ENCODE assay signal across 8 mouse cellular contexts in the genomic region with DNA sequence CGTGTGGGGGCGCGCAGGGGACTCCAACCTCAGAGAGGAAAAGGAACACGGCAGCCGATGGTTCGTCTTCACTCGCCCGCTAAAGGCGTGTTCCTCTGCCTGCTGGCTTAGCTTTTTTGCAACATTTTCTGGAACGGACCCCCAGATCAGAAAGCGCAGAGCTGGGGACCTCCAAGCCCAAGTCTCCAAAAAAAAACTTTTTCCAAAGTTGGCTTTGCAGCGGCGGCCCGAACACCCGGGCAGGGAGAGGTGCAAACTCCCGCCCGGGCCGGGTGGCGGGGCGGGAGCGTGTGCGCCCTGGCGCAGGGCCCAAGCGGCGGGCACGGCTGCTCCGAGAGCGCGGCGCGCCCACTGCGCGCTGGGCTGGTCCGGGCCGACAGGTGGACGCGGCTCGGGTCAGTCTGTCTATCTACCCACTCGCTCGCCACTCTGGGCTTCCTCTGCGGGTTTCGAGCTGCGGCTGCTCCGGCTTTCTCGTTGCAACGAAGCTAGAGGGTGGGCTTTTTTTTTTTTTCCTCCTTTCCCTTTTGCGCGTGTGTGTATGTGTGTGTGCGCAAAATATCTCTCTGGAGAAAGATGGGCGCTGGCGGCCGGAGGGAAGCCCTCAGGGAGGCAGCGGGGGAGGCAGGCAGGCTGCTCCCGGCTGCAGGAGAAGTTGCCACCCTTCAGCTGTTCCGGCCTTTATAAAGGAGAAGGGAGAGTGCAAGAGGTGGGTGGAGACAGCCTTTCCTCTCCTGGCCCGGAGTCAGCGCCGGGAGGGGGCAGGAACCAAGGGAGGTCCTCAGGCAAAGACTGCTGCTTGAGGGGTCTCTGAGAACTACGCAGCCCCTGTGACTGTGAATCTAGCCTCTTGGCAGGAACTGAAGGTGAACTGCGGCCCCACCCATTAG. TPM values are rescaled to one million over a fixed set of nuclear protein-coding genes. Genes with fewer than 3 reads are reported as not detected.
DNase-seq lines count a peak whose midpoint lies in the region; ATAC-seq and TF ChIP-seq lines count a peak whose summit lies in the region.

Gene Pdgfb (minus strand): TSS at position 657 of the 890 bp plus-strand sequence.

- no peak within 1 kb of the TSS for H3K27ac ChIP-seq in embryonic facial prominence, embryonic 13.5 days
- peak within 1 kb of the TSS; percentile 83; the same call in 1 of the 2 replicates for H3K27ac ChIP-seq in midbrain, postnatal 0 days (ENCODE audit: low read depth, low read length)

- peaks cover 37% of the 10 kb centered on the region for H3K4me1 ChIP-seq in embryonic facial prominence, embryonic 13.5 days
- peaks cover 5% of the 10 kb centered on the region; the same call in 1 of the 2 replicates for H3K4me1 ChIP-seq in midbrain, postnatal 0 days (ENCODE audit: insufficient read depth, low read length)

- H3K4me3 ChIP-seq in embryonic facial prominence, embryonic 13.5 days, result peak within 1 kb of the TSS; percentile 60
- peak within 1 kb of the TSS; percentile 83 for H3K4me3 ChIP-seq in midbrain, postnatal 0 days (ENCODE audit: low read depth, low read length)

- under 1% methylated on average over 59 of the region's 60 CpGs for WGBS in embryonic facial prominence, embryonic 13.5 days
- WGBS in midbrain, postnatal 0 days, result 2% methylated on average over 52 of the region's 60 CpGs

- no peak for TF ChIP-seq CTCF in midbrain, postnatal 0 days (IDR thresholded peaks at IDR 0.05)

- no peak for ATAC-seq in embryonic facial prominence, embryonic 13.5 days (ENCODE audit: insufficient number of reproducible peaks, insufficient read depth, low FRiP score, low TSS enrichment, low read depth)
- no peak for ATAC-seq in midbrain, postnatal 0 days (ENCODE audit: low FRiP score)

- H3K27me3 ChIP-seq in embryonic facial prominence, embryonic 13.5 days, result peaks cover 83% of the 10 kb centered on the region
- 0 out of 2 replicates have a peak, but pooled peaks cover 3% of the 10 kb centered on the region for H3K27me3 ChIP-seq in midbrain, postnatal 0 days (ENCODE audit: insufficient read depth, low read length)

- no peaks in the 10 kb centered on the region for H3K36me3 ChIP-seq in embryonic facial prominence, embryonic 13.5 days
- H3K36me3 ChIP-seq in midbrain, postnatal 0 days (ENCODE audit: insufficient read depth, low read length), result no peaks in the 10 kb centered on the region

- peak; percentile 59 to 73 for DNase-seq in left cerebral cortex, adult 18-20 months (ENCODE audit: low spot score in 2 of 2)
- no peak for DNase-seq in left cerebral cortex, adult 11 months (ENCODE audit: low spot score)
- DNase-seq in heart, adult 9 months (ENCODE audit: low spot score in 2 of 2), result peak; percentile 83 to 89
- DNase-seq in kidney, adult 9 months, result peak; percentile 84
- peak; percentile 45 for DNase-seq in liver
- no peak for DNase-seq in midbrain, postnatal 0 days (ENCODE audit: low spot score)
- DNase-seq in thymus, postnatal 25 days, result peak; percentile 57

- peak within 1 kb of the TSS; percentile 73 for H3K9ac ChIP-seq in embryonic facial prominence, embryonic 13.5 days
- H3K9ac ChIP-seq in midbrain, postnatal 0 days (replicated peaks; ENCODE audit: low read length, poor library complexity, severe bottlenecking), result peak within 1 kb of the TSS; percentile 95

- H3K4me2 ChIP-seq in embryonic facial prominence, embryonic 13.5 days, result peak within 1 kb of the TSS; percentile 98
- peak within 1 kb of the TSS; percentile 94 for H3K4me2 ChIP-seq in midbrain, postnatal 0 days (ENCODE audit: low read depth, low read length, poor library complexity, severe bottlenecking)

- H3K9me3 ChIP-seq in embryonic facial prominence, embryonic 13.5 days, result no peaks in the 10 kb centered on the region
- no peaks in the 10 kb centered on the region for H3K9me3 ChIP-seq in midbrain, postnatal 0 days (ENCODE audit: low read length)

RNA-seq across cellular contexts. Expression of gene Pdgfb, which starts in this region (rescaled TPM):
- total RNA-seq in left cerebral cortex, adult 18-20 months (2021), result 10 to 100 TPM; 28.5 to 37.6 TPM
- 2.2 and 2.9 TPM in 2 replicates for polyA plus RNA-seq in embryonic facial prominence, embryonic 13.5 days (2015; fragmentation: Nextera tagmentation; extraction: Ambion mirVana)
- 20.5 and 24.4 TPM in 2 replicates for total RNA-seq in midbrain, postnatal 0 days (2014; rRNA removed)
- polyA plus RNA-seq in midbrain, postnatal 0 days (2015; fragmentation: Nextera tagmentation; extraction: Ambion mirVana), result 8.7 and 9.2 TPM in 2 replicates

Comparison
In these comparisons a context has a peak if more than half of its experiments do, and no peak if none do; other contexts are left out.
1. DNase-seq: peak in left cerebral cortex, adult 18-20 months (2 of 2), heart, adult 9 months (2 of 2), kidney, adult 9 months (single experiment), liver (single experiment) and thymus, postnatal 25 days (single experiment); none in left cerebral cortex, adult 11 months (single experiment) and midbrain, postnatal 0 days (single experiment).